Mouse (Mus musculus) E14TG2a.4 (cell line): ENCODE data around the gene Ext2.

ENCODE experiments used
- CTCF ChIP-seq: conservative IDR thresholded peaks from 2 replicates; pipeline ENCODE4 v1.5.1; 2014; ENCODE audit warnings: low read length
- NANOG ChIP-seq: IDR thresholded peaks from 2 replicates; pipeline ENCODE4 v1.6.1; 2014; ENCODE audit warnings: borderline replicate concordance, low read length, mixed read lengths

DNA sequence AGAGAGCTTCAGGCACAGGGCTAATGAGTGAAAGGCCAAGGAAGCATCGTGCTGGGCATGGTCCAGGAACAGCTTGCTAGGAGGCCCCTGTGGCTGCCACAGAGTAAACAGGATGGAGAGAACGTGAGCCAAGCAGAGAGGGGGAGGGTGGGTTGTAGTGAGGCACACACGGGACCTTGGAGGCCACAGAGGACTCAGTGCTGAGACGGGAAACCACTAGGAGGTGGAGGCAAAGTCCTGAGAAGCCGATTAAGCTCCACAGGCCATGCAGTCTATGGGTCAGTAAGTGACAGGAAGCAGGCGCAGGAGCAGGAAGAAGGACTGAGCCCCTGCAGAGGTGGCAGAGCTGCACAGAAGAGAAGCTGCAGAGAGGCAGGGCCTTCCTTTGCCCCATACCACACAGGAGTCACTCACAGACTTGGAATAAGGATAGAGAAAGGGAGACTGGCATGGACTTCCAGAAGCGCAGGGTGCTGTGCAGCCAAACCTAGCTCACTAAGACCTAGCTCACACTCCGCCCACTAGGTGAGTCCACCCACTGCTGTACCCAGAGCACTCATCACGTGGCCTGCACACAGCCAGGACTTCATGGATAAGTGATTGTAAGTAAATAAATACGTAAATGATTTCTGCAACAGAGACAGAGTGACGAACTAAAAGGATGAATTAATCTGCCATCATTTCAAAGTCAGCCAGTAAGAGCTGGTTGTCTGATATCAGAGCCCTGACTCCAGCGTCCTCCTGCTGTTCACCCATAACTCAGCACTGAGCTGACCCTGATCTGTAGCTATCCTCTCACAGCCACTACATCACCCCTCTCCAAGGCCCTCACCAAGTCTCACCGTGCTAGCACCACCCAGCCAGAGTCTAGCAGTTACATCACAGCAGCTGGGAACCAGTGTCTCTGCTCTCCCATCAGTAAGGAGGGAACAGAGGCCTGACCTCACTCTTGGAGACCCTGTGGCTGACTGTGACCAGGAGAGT lies 30.6 kb downstream of the Ext2 start:
- TF ChIP-seq CTCF: no peak
- no peak for TF ChIP-seq NANOG
